In the genomic region with DNA sequence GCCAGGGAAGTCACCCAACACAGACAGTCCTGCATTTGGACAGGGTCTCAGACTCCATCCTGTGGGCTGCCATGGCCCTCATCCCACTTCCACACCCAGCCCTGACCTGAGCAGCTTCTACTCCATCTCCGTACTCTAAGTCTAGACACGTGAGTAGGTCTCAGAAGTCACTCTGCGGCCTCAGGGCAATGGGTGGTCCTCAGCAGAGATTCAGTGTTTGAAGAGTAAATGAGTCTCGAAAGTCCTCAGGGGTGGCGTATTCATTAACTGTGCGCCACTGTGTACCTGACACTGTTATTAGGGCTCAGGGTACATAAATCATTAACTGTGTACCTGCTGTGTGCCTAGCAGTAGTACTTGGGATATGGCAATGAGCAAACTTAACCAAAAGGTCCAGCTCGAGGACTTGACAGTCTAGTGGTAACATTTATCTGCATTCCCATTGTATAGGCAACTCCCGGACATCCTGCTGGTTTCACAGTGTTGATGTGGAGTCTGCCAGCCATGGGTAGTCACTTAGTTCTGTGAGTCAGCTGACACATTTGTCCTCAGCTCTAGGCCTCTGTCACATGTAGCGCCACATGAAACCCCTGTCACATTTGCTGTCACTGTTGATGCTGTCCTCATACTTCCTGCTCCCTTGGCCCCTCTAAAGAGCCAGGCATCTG, we compare ENCODE assay signal across 25 mouse cellular contexts. TPM values are rescaled to one million over a fixed set of nuclear protein-coding genes. Genes with fewer than 3 reads are reported as not detected.
DNase-seq lines count a peak whose midpoint lies in the region; ATAC-seq and TF ChIP-seq lines count a peak whose summit lies in the region.
"Had no signal": no experiment of that assay in that cellular context is flagged by ENCODE, and none has a peak within 500 bp of the region (broad histone marks: within the 10 kb centered on the region; RNA-seq: fewer than 3 reads in every experiment).

No protein-coding gene starts in this region.

- DNase-seq in adrenal gland, adult 2 months = peak; percentile 47
- DNase-seq in adrenal gland, adult 8-10 months = no peak
- DNase-seq in heart, postnatal 0 days (ENCODE audit: low spot score) = no peak
- DNase-seq in heart, postnatal 10 days = no peak
- DNase-seq in kidney, postnatal 0 days (ENCODE audit: low spot score) = no peak
- DNase-seq in kidney, postnatal 10 days = no peak
- DNase-seq in urinary bladder, adult 18-20 months (ENCODE audit: low spot score in 2 of 2) = no peak
- DNase-seq: adrenal gland, postnatal 14 days; cerebellum, adult 11-12 months; cerebellum, postnatal 14 days; lung, adult 18-20 months; right cerebral cortex, postnatal 14 days; spleen, adult 18-20 months; thymus, adult 18-20 months had no signal

- H3K27me3 ChIP-seq in heart, postnatal 0 days (ENCODE audit: control insufficient read depth, insufficient read depth, low read length) = no peaks in the 10 kb centered on the region
- H3K27me3 ChIP-seq in kidney, postnatal 0 days (ENCODE audit: insufficient read depth, low read length) = no peaks in the 10 kb centered on the region
- H3K27me3 ChIP-seq in liver, embryonic 12.5 days (replicated peaks) = no peaks in the 10 kb centered on the region
- H3K27me3 ChIP-seq: embryonic facial prominence, embryonic 13.5 days; heart, embryonic 15.5 days; hindbrain, embryonic 13.5 days; limb, embryonic 12.5 days; midbrain, embryonic 13.5 days; neural tube, embryonic 13.5 days; Patski had no signal

- 83% methylated on average over 9 of the region's 9 CpGs for WGBS in heart, postnatal 0 days
- WGBS in kidney, postnatal 0 days = 68% methylated on average over 9 of the region's 9 CpGs
- WGBS in liver, embryonic 12.5 days (ENCODE audit: insufficient replicate concordance) = 65% methylated on average over 9 of the region's 9 CpGs

- no peak for TF ChIP-seq CTCF in heart, postnatal 0 days (IDR thresholded peaks at IDR 0.05; ENCODE audit: low read depth)
- no peak for TF ChIP-seq CTCF in kidney, postnatal 0 days (IDR thresholded peaks at IDR 0.05; ENCODE audit: low read depth)

- H3K4me3 ChIP-seq in heart, postnatal 0 days (ENCODE audit: low read depth, low read length) = no peak overlapping the region
- no peak overlapping the region for H3K4me3 ChIP-seq in kidney, postnatal 0 days (replicated peaks; ENCODE audit: low read depth, low read length)
- H3K4me3 ChIP-seq in liver, embryonic 12.5 days = no peak overlapping the region
- H3K4me3 ChIP-seq: embryonic facial prominence, embryonic 13.5 days; heart, embryonic 15.5 days; hindbrain, embryonic 13.5 days; limb, embryonic 12.5 days; midbrain, embryonic 13.5 days; neural tube, embryonic 13.5 days had no signal

- TF ChIP-seq EP300 in heart, postnatal 0 days (IDR thresholded peaks at IDR 0.05; ENCODE audit: low read depth) = no peak

- peak overlapping the region; percentile 60; the same call in 1 of the 2 replicates for H3K27ac ChIP-seq in heart, postnatal 0 days (ENCODE audit: low read depth)
- peak overlapping the region; percentile 55; the same call in 1 of the 2 replicates for H3K27ac ChIP-seq in kidney, postnatal 0 days
- peak overlapping the region; percentile 73 for H3K27ac ChIP-seq in liver, embryonic 12.5 days
- H3K27ac ChIP-seq: embryonic facial prominence, embryonic 13.5 days; hindbrain, embryonic 13.5 days; limb, embryonic 12.5 days; midbrain, embryonic 13.5 days; neural tube, embryonic 13.5 days had no signal

- no peak for ATAC-seq in heart, postnatal 0 days (ENCODE audit: insufficient read depth, low read depth)
- peak; percentile 78 for ATAC-seq in kidney, postnatal 0 days (replicated peaks; ENCODE audit: low FRiP score, low read depth)
- ATAC-seq in liver, embryonic 12.5 days = no peak
- ATAC-seq: CD4-positive, CD25-positive, alpha-beta regulatory T cell, adult 4 months; forebrain, embryonic 16.5 days; inflammation-experienced regulatory T-cells, adult 6 months; midbrain, embryonic 13.5 days; Patski had no signal

- no peaks in the 10 kb centered on the region for H3K36me3 ChIP-seq in heart, postnatal 0 days (replicated peaks; ENCODE audit: control insufficient read depth, insufficient read depth, low read length)
- H3K36me3 ChIP-seq in kidney, postnatal 0 days (ENCODE audit: insufficient read depth, low read length) = no peaks in the 10 kb centered on the region
- peaks cover 20% of the 10 kb centered on the region; the same call in 1 of the 2 replicates for H3K36me3 ChIP-seq in liver, embryonic 12.5 days
- H3K36me3 ChIP-seq: heart, embryonic 15.5 days had no signal

- intact Hi-C loops in heart, postnatal 10 days (cut with DNase I) = no loop called here

- peaks cover 10% of the 10 kb centered on the region for H3K4me1 ChIP-seq in heart, postnatal 0 days (ENCODE audit: control insufficient read depth, insufficient read depth)
- H3K4me1 ChIP-seq in kidney, postnatal 0 days (replicated peaks; ENCODE audit: insufficient read depth, low read length) = no peaks in the 10 kb centered on the region; the same call in 1 of the 2 replicates
- peaks cover 44% of the 10 kb centered on the region for H3K4me1 ChIP-seq in liver, embryonic 12.5 days
- H3K4me1 ChIP-seq: limb, embryonic 12.5 days; midbrain, embryonic 13.5 days; neural tube, embryonic 13.5 days had no signal

- no peak overlapping the region for H3K4me2 ChIP-seq in heart, postnatal 0 days (ENCODE audit: low read depth, low read length)
- H3K4me2 ChIP-seq in kidney, postnatal 0 days (ENCODE audit: low read length) = no peak overlapping the region
- H3K4me2 ChIP-seq in liver, embryonic 12.5 days = no peak overlapping the region
- H3K4me2 ChIP-seq: embryonic facial prominence, embryonic 13.5 days; heart, embryonic 15.5 days; hindbrain, embryonic 13.5 days; limb, embryonic 12.5 days; midbrain, embryonic 13.5 days; neural tube, embryonic 13.5 days had no signal

- H3K9me3 ChIP-seq in heart, postnatal 0 days (replicated peaks; ENCODE audit: control insufficient read depth, low read length) = no peaks in the 10 kb centered on the region
- H3K9me3 ChIP-seq in kidney, postnatal 0 days (replicated peaks; ENCODE audit: low read length) = no peaks in the 10 kb centered on the region
- no peaks in the 10 kb centered on the region for H3K9me3 ChIP-seq in liver, embryonic 12.5 days (replicated peaks)
- H3K9me3 ChIP-seq: heart, embryonic 15.5 days; hindbrain, embryonic 13.5 days; midbrain, embryonic 13.5 days; neural tube, embryonic 13.5 days had no signal

- no peak overlapping the region for H3K9ac ChIP-seq in heart, postnatal 0 days (replicated peaks; ENCODE audit: low read depth, low read length)
- no peak overlapping the region for H3K9ac ChIP-seq in kidney, postnatal 0 days (ENCODE audit: low read depth, low read length)
- H3K9ac ChIP-seq in liver, embryonic 12.5 days = no peak overlapping the region
- H3K9ac ChIP-seq: embryonic facial prominence, embryonic 13.5 days; heart, embryonic 15.5 days; hindbrain, embryonic 13.5 days; limb, embryonic 12.5 days; midbrain, embryonic 13.5 days; neural tube, embryonic 13.5 days had no signal

RNA-seq across cellular contexts. Expression of a gene that starts 10.9 kb away (rescaled TPM):
- total RNA-seq in adrenal gland, adult 2 months (2021) = 10 to 100 TPM; 70.9 to 76.7 TPM
- polyA plus RNA-seq in adrenal gland, adult 2 months (2012; rRNA removed) = 121 and 142 TPM in 2 replicates
- 100 to 1,000 TPM in 1 of 4 experiments, 10 to 100 TPM in 3; 89.9 to 102 (median 95.5) TPM for total RNA-seq in adrenal gland, adult 8-10 months (2022)
- 29.4 and 37.8 TPM in 2 replicates for total RNA-seq in heart, postnatal 0 days (2014; rRNA removed; ENCODE audit: low replicate concordance)
- 5.9 and 6.7 TPM in 2 replicates for polyA plus RNA-seq in heart, postnatal 0 days (2015; fragmentation: Nextera tagmentation; extraction: Ambion mirVana)
- total RNA-seq in heart, postnatal 10 days (2021) = 10 to 100 TPM; 70.5 to 78.3 TPM
- 5.0 and 6.1 TPM in 2 replicates for polyA plus RNA-seq in kidney, postnatal 0 days (2015; fragmentation: Nextera tagmentation; extraction: Ambion mirVana)
- 2.2 and 3.1 TPM in 2 replicates for polyA plus RNA-seq in liver, embryonic 12.5 days (2016; fragmentation: Nextera tagmentation; extraction: Ambion mirVana)
